Mouse (Mus musculus) common myeloid progenitor, adult 5-6 weeks (primary cell): ENCODE measurements at regions not wholly inside any gene's neighbourhood (a gene's known extent, or its start where the extent isn't known, plus 50 kb on each side); places are given as distances from the start of the nearest gene placed in this dataset.

Source experiments
- ATAC-seq: replicated peaks from 2 replicates; pipeline ENCODE4 v1.8.0; 2016; ENCODE audit warnings: low read depth, mild to moderate bottlenecking, moderate TSS enrichment, inconsistent platforms; ENCODE audit not compliant: poor library complexity, severe bottlenecking

- ATAC-seq: no peak
These were observed 308.0 kb downstream of the Gbe1 start for GRCm38 (mm10) chr16:70621750-70622149.

- ATAC-seq: no peak
These were observed 330.0 kb downstream of the Gbe1 start for GRCm38 (mm10) chr16:70643630-70644264.

GRCm38 (mm10) chr16:70644695-70645279 is 331.0 kb downstream of the Gbe1 start:
- no peak for ATAC-seq

- ATAC-seq: no peak
These were observed 340.8 kb downstream of the Gbe1 start for GRCm38 (mm10) chr16:70654429-70655081.

- ATAC-seq: no peak
These were observed 376.1 kb downstream of the Gbe1 start for GRCm38 (mm10) chr16:70689826-70690225.

- no peak for ATAC-seq
These were observed 411.1 kb downstream of the Gbe1 start for GRCm38 (mm10) chr16:70724722-70725284.

GRCm38 (mm10) chr16:70725291-70725801 is 411.6 kb downstream of the Gbe1 start:
- ATAC-seq: peak; percentile 82

GRCm38 (mm10) chr16:70733016-70733415 is 419.3 kb downstream of the Gbe1 start:
- 0 out of 2 replicates have a peak, but pooled peaks have one; percentile 47 for ATAC-seq

GRCm38 (mm10) chr16:70740046-70740445 is 426.3 kb downstream of the Gbe1 start:
- ATAC-seq: no peak

GRCm38 (mm10) chr16:70754228-70754627 is 440.5 kb downstream of the Gbe1 start:
- ATAC-seq: peak; percentile 50; the same call in 1 of the 2 replicates

- no peak for ATAC-seq
These were observed 484.3 kb downstream of the Gbe1 start for GRCm38 (mm10) chr16:70798061-70798460.

GRCm38 (mm10) chr16:70803549-70803948 is 489.8 kb downstream of the Gbe1 start:
- ATAC-seq: peak; percentile 91

GRCm38 (mm10) chr16:70825910-70826309 is 512.2 kb downstream of the Gbe1 start:
- ATAC-seq: no peak

GRCm38 (mm10) chr16:70835006-70835405 is 521.3 kb downstream of the Gbe1 start:
- no peak for ATAC-seq

- ATAC-seq: no peak
These were observed 524.4 kb downstream of the Gbe1 start for GRCm38 (mm10) chr16:70838139-70838538.

- no peak for ATAC-seq
These were observed 554.5 kb downstream of the Gbe1 start for GRCm38 (mm10) chr16:70868241-70868640.

- ATAC-seq: no peak
These were observed 555.5 kb downstream of the Gbe1 start for GRCm38 (mm10) chr16:70869205-70869604.

- no peak for ATAC-seq
These were observed 560.3 kb downstream of the Gbe1 start for GRCm38 (mm10) chr16:70874080-70874479.

GRCm38 (mm10) chr16:70880678-70881077 is 566.9 kb downstream of the Gbe1 start:
- ATAC-seq: no peak

GRCm38 (mm10) chr16:70881098-70881850 is 567.5 kb downstream of the Gbe1 start:
- no peak for ATAC-seq
